Mouse (Mus musculus): Measurements from ENCODE around the gene Papss2.

DNA sequence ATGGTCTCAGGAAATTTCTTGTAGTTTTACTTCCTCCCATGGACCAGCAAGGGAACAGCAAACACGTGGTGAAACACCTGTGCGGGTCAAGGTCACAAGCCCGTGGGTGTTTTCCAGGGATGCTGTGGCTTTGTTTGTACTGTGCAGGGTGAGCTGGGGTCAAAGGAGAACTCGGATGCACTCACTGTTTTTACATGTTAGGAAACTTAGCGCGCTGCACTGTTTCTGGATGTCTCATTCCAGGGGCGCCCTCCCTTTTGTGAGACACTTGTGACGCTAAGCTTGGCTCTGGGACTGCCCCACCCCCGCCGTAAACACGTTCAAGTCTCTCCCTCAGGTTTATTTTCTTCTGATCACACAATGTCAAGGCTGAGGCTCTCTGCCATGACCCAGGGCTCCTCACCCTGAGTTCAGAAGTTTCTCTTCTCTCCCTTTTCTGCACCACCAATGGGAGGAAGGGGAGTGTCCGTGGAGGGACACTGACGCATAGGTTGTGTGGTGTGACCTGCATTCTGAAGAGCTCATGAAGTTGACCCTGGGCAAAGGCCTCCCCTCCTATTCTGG is 31.3 kb downstream of the Papss2 start:
- TF ChIP-seq POLR2A (IDR thresholded peaks at IDR 0.05; ENCODE audit: extremely low read depth, insufficient read depth, low read length) (no peak), CTCF (IDR thresholded peaks at IDR 0.05; ENCODE audit: low read depth, low read length) (no peak)

Data from liver, adult 2 months (tissue).